ENCODE assay signal across 28 mouse cellular contexts in the genomic region with DNA sequence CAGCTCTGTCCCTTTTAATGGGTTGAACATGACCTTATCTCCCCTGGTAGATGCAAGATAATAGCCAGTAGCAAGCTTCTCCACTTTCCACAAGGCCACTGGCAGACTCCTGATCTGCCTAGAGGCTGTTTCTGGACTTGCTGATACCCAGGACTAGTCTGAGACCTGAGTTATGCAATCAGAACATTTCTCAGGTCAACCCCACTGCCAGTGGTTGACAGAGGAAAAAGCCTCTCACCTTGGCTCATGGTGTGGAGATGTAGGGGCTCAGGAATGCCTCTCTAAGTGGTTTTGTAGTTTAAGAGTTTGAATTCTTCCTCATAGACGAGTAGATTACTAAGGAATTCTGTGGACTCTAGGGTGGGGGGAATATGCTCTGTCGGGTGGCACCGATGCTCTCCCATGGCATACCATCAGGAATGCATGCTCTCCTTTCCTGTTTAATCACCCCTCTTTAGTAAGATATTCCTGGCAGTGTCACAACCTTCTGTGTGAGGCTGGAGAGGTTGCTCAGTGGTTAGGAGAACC.
"Had no signal": no experiment of that assay in that cellular context is flagged by ENCODE, and none has a peak within 500 bp of the region (broad histone marks: within the 10 kb centered on the region; RNA-seq: fewer than 3 reads in every experiment).

No protein-coding gene starts in this region.

- H3K9ac ChIP-seq: embryonic facial prominence, embryonic 12.5 days; embryonic facial prominence, embryonic 13.5 days; embryonic facial prominence, embryonic 15.5 days; forebrain, embryonic 12.5 days; forebrain, embryonic 13.5 days; forebrain, embryonic 15.5 days; forebrain, postnatal 0 days had no signal

- DNase-seq: cerebellum, adult 18-20 months; cerebellum, adult 2 months; cerebellum, adult 8-10 months; cerebellum, adult 9-10 months; cerebellum, adult 9-11 months; cerebellum, postnatal 10 days; cerebellum, postnatal 14 days; cerebellum, postnatal 25 days; cerebellum, postnatal 36 days; embryo, embryonic 11 days; forebrain, postnatal 0 days; gastrocnemius, adult 2 months; gastrocnemius, postnatal 10 days; gastrocnemius, postnatal 14 days; gastrocnemius, postnatal 25 days; gastrocnemius, postnatal 36 days; heart, adult 11 months had no signal

- H3K4me3 ChIP-seq: embryonic facial prominence, embryonic 10.5 days; embryonic facial prominence, embryonic 12.5 days; embryonic facial prominence, embryonic 13.5 days; embryonic facial prominence, embryonic 15.5 days; erythroblast, embryonic 14.5 days; forebrain, embryonic 10.5 days; forebrain, embryonic 12.5 days; forebrain, embryonic 13.5 days; forebrain, embryonic 15.5 days; gastrocnemius, adult 2 months had no signal

- H3K9me3 ChIP-seq: embryonic facial prominence, embryonic 10.5 days; embryonic facial prominence, embryonic 12.5 days; embryonic facial prominence, embryonic 13.5 days; embryonic facial prominence, embryonic 15.5 days; forebrain, embryonic 10.5 days; forebrain, embryonic 12.5 days; forebrain, embryonic 13.5 days; forebrain, embryonic 15.5 days had no signal

- H3K27ac ChIP-seq: embryonic facial prominence, embryonic 10.5 days; embryonic facial prominence, embryonic 12.5 days; embryonic facial prominence, embryonic 13.5 days; embryonic facial prominence, embryonic 15.5 days; forebrain, embryonic 10.5 days; forebrain, embryonic 12.5 days; forebrain, embryonic 13.5 days; forebrain, embryonic 15.5 days; gastrocnemius, adult 2 months had no signal

- H3K4me1 ChIP-seq: embryonic facial prominence, embryonic 10.5 days; embryonic facial prominence, embryonic 12.5 days; embryonic facial prominence, embryonic 13.5 days; embryonic facial prominence, embryonic 15.5 days; forebrain, embryonic 10.5 days; forebrain, embryonic 12.5 days; forebrain, embryonic 13.5 days; forebrain, embryonic 15.5 days had no signal

- ATAC-seq: forebrain, embryonic 13.5 days; forebrain, embryonic 14.5 days; forebrain, embryonic 15.5 days; forebrain, embryonic 16.5 days; forebrain, postnatal 0 days had no signal

- H3K27me3 ChIP-seq: embryonic facial prominence, embryonic 12.5 days; embryonic facial prominence, embryonic 13.5 days; embryonic facial prominence, embryonic 15.5 days; forebrain, embryonic 12.5 days; forebrain, embryonic 13.5 days; forebrain, embryonic 15.5 days had no signal

- H3K36me3 ChIP-seq: embryonic facial prominence, embryonic 10.5 days; embryonic facial prominence, embryonic 12.5 days; embryonic facial prominence, embryonic 13.5 days; embryonic facial prominence, embryonic 15.5 days; forebrain, embryonic 10.5 days; forebrain, embryonic 12.5 days; forebrain, embryonic 15.5 days had no signal

- H3K4me2 ChIP-seq: embryonic facial prominence, embryonic 12.5 days; embryonic facial prominence, embryonic 13.5 days; embryonic facial prominence, embryonic 15.5 days; forebrain, embryonic 12.5 days; forebrain, embryonic 13.5 days; forebrain, embryonic 15.5 days had no signal
